Mouse (Mus musculus) layer of hippocampus, postnatal 36 days (tissue): ENCODE results near the gene 5730522E02Rik. TPM values are rescaled to one million over a fixed set of nuclear protein-coding genes. Genes with fewer than 3 reads are reported as not detected.

Experiments used
- DNase-seq, 2 experiments: peaks; one replicate each; pipeline ENCODE4 v3.0.0; 2022
- total RNA-seq, 2 experiments: library from RNA; stranded (reverse); gene quantifications; 2 replicates each; pipeline ENCODE4 v1.2.3; 2021

The 5730522E02Rik gene
- total RNA-seq, 2 experiments from 2014 or later = 11.2 TPM

GRCm38 (mm10) chr11:26125923-26126322 lies 84.6 kb downstream of the 5730522E02Rik start:
- no peak for DNase-seq

GRCm38 (mm10) chr11:26120781-26121557 lies 89.6 kb downstream of the 5730522E02Rik start:
- DNase-seq = no peak

GRCm38 (mm10) chr11:26117651-26118050 lies 92.9 kb downstream of the 5730522E02Rik start:
- DNase-seq = no peak

GRCm38 (mm10) chr11:26112206-26112605 lies 98.4 kb downstream of the 5730522E02Rik start:
- DNase-seq = no peak

GRCm38 (mm10) chr11:26108647-26109046 lies 101.9 kb downstream of the 5730522E02Rik start:
- DNase-seq = no peak

- DNase-seq = peak in 1 of 2 experiments; percentile 26
Measured at GRCm38 (mm10) chr11:26104680-26105079, 105.9 kb downstream of the 5730522E02Rik start.

GRCm38 (mm10) chr11:26103698-26104097 lies 106.9 kb downstream of the 5730522E02Rik start:
- no peak for DNase-seq

- DNase-seq = no peak
Measured at GRCm38 (mm10) chr11:26102878-26103277, 107.7 kb downstream of the 5730522E02Rik start.

GRCm38 (mm10) chr11:26100077-26100476 lies 110.5 kb downstream of the 5730522E02Rik start:
- DNase-seq = no peak

GRCm38 (mm10) chr11:26098933-26099332 lies 111.6 kb downstream of the 5730522E02Rik start:
- DNase-seq = no peak

- no peak for DNase-seq
Measured at GRCm38 (mm10) chr11:26096095-26096494, 114.5 kb downstream of the 5730522E02Rik start.

GRCm38 (mm10) chr11:26088993-26089392 lies 121.6 kb downstream of the 5730522E02Rik start:
- no peak for DNase-seq

- DNase-seq = no peak
Measured at GRCm38 (mm10) chr11:26086679-26087078, 123.9 kb downstream of the 5730522E02Rik start.

- DNase-seq = no peak
Measured at GRCm38 (mm10) chr11:26085380-26086035, 125.1 kb downstream of the 5730522E02Rik start.

- peak; percentile 30 to 34 for DNase-seq
Measured at GRCm38 (mm10) chr11:26076335-26076734, 134.2 kb downstream of the 5730522E02Rik start.

- no peak for DNase-seq
Measured at GRCm38 (mm10) chr11:26075536-26075935, 135.0 kb downstream of the 5730522E02Rik start.

GRCm38 (mm10) chr11:26073638-26074294 lies 136.8 kb downstream of the 5730522E02Rik start:
- peak; percentile 61 to 72 for DNase-seq

GRCm38 (mm10) chr11:26072101-26072500 lies 138.5 kb downstream of the 5730522E02Rik start:
- no peak for DNase-seq

- no peak for DNase-seq
Measured at GRCm38 (mm10) chr11:26063252-26063651, 147.3 kb downstream of the 5730522E02Rik start.

GRCm38 (mm10) chr11:26061471-26062137 lies 149.0 kb downstream of the 5730522E02Rik start:
- DNase-seq = no peak

- DNase-seq = peak; percentile 45 to 51
Measured at GRCm38 (mm10) chr11:26013527-26013926, 197.0 kb downstream of the 5730522E02Rik start.

- DNase-seq = no peak
Measured at GRCm38 (mm10) chr11:26004018-26004417, 206.5 kb downstream of the 5730522E02Rik start.

- no peak for DNase-seq
Measured at GRCm38 (mm10) chr11:25999738-26000137, 210.8 kb downstream of the 5730522E02Rik start.
